Mouse (Mus musculus): ENCODE data around the gene Taf5l. TPM values are rescaled to one million over a fixed set of nuclear protein-coding genes. Genes with fewer than 3 reads are reported as not detected.

Taf5l gene
- polyA plus RNA-seq, 1 experiment from 2014 or later = 36.1 TPM

GRCm38 (mm10) chr8:123948942-123949685 lies 72.1 kb downstream of the Taf5l start, which contains the start of gene Nup133:
Nup133 (minus strand) TSS chr8:123949265.
- WGBS = under 1% methylated on average over 65 of the region's 77 CpGs
- peak; percentile 90 for ATAC-seq (ENCODE audit: low read depth)
- peak within 1 kb of the TSS; percentile 82 for H3K27ac ChIP-seq (replicated peaks; ENCODE audit: low read depth, low read length)

More at GRCm38 (mm10) chr8:123948942-123949685, 72.1 kb downstream of the Taf5l start, which contains the start of gene Nup133:
- H3K36me3 ChIP-seq (ENCODE audit: control insufficient read depth, insufficient read depth, low read length) = peaks cover 33% of the 10 kb centered on the region
- no peaks in the 10 kb centered on the region for H3K27me3 ChIP-seq (replicated peaks; ENCODE audit: control insufficient read depth, insufficient read depth, low read length)
- H3K9me3 ChIP-seq (ENCODE audit: control insufficient read depth, low read length) = no peaks in the 10 kb centered on the region
- H3K9ac ChIP-seq (ENCODE audit: low read depth, low read length) = peak within 1 kb of the TSS; percentile 81
- peak; percentile 98 for DNase-seq (ENCODE audit: low spot score)
- peak within 1 kb of the TSS; percentile 94 for H3K4me2 ChIP-seq (ENCODE audit: low read depth, low read length)
- H3K4me3 ChIP-seq (ENCODE audit: low read depth, low read length) = peak within 1 kb of the TSS; percentile 86
- H3K4me1 ChIP-seq (ENCODE audit: control insufficient read depth, insufficient read depth, low read length) = peaks cover 8% of the 10 kb centered on the region

MicroRNAs encoded within 50 kb of the gene (microRNA counts, 519-probe panel; counts per million panel counts)
- microRNA mmu-miR-1967 = 2,440 counts per million, percentile 46 among the panel's probes with 10 or more counts

Small RNA genes lying within 50 kb of the gene (microRNA-seq; reads per million reads assigned to microRNA genes)
- not detected for gene Mir1967 (ENCODE audit: borderline number of aligned reads)

Other genes with a start within 250 kb of the Taf5l start
- gene Rab4a, start 215.4 kb downstream of the Taf5l start, polyA plus RNA-seq (2014; fragmentation: Nextera tagmentation; extraction: Ambion mirVana) = 46.6 and 46.8 TPM in 2 replicates
- 4.4 and 4.6 TPM in 2 replicates for gene Ccsap, start 161.2 kb downstream of the Taf5l start, polyA plus RNA-seq (2014; fragmentation: Nextera tagmentation; extraction: Ambion mirVana)
- 2,164 and 3,230 TPM in 2 replicates for gene Acta1, start 126.6 kb downstream of the Taf5l start, polyA plus RNA-seq (2014; fragmentation: Nextera tagmentation; extraction: Ambion mirVana)
- gene Nup133, start 72.1 kb downstream of the Taf5l start, polyA plus RNA-seq (2014; fragmentation: Nextera tagmentation; extraction: Ambion mirVana) = 30.4 and 31.8 TPM in 2 replicates
- gene Abcb10, start 38.3 kb downstream of the Taf5l start, polyA plus RNA-seq (2014; fragmentation: Nextera tagmentation; extraction: Ambion mirVana) = 15.8 and 16.7 TPM in 2 replicates
- 5.6 and 5.8 TPM in 2 replicates for gene Urb2, start 111 bp upstream of the Taf5l start, polyA plus RNA-seq (2014; fragmentation: Nextera tagmentation; extraction: Ambion mirVana)
- 66.1 and 70.0 TPM in 2 replicates for gene Galnt2, start 210.0 kb upstream of the Taf5l start, polyA plus RNA-seq (2014; fragmentation: Nextera tagmentation; extraction: Ambion mirVana)

All from embryonic facial prominence, embryonic 14.5 days (tissue).